Mouse (Mus musculus): ENCODE data around the gene Fam107b.

Gene Fam107b

GRCm38 (mm10) chr2:3570186-3570585 lies at the start of gene Fam107b:
TSS of gene Fam107b (plus strand) at chr2:3570488.
- in situ Hi-C loops (cut with MboI): no loop called here

DNA sequence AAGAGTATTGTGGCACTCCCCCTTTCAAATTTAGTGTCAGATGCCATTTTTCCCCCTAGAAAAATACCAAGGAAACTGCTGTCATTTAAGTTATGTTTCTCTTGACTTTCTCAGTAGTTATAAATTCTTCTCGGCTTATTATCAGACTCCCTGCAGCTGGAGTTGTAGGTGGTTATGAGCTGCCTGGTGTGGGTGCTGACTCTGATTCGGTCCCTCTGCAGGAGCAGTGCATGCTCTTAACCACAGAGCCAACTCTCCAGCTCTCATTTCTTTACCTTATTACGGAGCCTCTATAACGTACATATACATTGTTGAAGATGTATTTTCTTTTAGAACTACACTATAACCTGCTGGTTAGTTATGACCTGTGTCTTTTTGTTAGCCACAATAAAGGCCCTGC lies 47.7 kb upstream of the Fam107b start:
- in situ Hi-C loops (cut with MboI): no loop called here

- in situ Hi-C loops (cut with MboI): loop anchor here (25.0 kb wide), 1 partner anchor 261 kb away; no protein-coding TSS in a partner anchor
These were observed 44.0 kb upstream of the Fam107b start for GRCm38 (mm10) chr2:3526288-3526687.

DNA sequence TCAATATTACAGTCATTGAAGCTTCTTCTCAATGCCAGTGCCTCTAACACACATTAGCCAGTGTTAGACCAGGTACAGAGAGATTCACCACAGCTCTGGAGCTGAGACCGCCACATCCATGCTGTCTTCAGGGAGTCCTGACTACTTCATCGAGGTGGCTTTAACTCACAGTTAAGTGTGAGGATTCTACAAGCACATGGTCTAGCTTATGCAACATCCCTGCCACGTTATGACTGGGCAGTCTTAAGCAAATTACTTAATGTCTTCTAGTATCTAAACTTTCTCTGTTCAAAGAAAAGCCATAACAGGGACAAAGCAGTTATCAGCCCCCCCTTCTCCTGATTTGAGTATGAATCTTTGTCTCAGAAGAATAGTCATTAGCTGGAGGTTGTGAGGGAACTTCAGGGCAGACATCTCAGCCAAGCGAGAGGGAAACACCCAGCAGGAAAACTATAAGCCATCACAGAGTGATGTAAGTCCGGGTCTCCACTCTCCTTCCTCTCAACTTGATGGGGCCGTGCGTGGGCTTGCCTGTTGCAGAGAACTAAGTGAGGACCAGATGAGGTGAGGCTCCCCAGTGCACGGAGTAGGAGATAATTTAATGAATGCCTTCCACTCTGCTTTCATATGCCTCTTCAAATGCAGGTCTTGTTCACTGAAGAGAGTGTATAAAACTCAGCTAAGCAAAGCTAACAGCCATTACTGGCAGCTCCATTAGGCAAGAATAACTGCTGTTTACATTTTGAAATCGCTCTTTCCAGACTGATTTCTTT lies 28.8 kb upstream of the Fam107b start:
- in situ Hi-C loops (cut with MboI): loop anchor here (25.0 kb wide), 1 partner anchor 246 kb away; no protein-coding TSS in a partner anchor

GRCm38 (mm10) chr2:3546055-3546454 lies 24.2 kb upstream of the Fam107b start:
- in situ Hi-C loops (cut with MboI): loop anchor here (25.0 kb wide), 1 partner anchor 241 kb away; no protein-coding TSS in a partner anchor

DNA sequence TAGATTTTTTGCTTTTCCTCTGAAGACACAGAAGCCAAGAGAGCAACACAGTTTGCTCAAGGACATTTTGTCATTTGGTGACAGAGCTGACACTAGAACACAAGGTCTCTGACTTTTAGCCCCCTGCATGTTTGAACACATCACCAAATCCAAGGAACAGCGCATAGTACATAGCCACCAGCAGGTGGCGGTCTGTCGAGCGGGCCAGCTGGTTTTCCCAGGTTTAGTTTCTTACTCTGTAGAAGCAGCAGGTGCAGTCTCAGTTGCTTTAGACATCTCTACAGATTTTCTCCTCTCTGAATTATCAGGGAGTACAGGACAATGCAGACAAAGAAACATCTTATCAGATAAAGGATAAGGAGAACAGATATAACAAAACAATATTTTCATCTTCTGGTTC lies 23.7 kb upstream of the Fam107b start:
- in situ Hi-C loops (cut with MboI): loop anchor here (25.0 kb wide), 1 partner anchor 241 kb away; no protein-coding TSS in a partner anchor

DNA sequence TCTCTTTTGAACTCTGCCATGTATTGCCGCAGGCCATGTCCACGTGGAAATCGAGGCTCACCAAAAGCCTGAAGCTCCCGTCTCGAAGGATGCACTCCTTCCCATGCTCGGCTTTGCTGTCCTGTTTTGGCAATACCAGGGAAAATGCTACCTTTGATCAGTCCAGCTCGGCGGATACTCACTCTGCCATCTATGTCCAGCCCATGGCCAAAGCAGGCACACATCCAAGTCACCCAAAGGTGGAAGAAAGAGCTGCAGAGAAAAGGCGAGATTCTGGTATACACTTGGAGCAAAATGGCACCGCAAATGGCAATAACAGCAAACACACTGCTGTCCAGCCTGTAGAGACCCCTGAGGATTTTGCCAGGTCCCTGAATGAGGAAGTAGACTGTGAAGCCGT lies 318 bp downstream of the Fam107b start:
- in situ Hi-C loops (cut with MboI): no loop called here

GRCm38 (mm10) chr2:3573883-3574282 lies 3.6 kb downstream of the Fam107b start:
- in situ Hi-C loops (cut with MboI): no loop called here

DNA sequence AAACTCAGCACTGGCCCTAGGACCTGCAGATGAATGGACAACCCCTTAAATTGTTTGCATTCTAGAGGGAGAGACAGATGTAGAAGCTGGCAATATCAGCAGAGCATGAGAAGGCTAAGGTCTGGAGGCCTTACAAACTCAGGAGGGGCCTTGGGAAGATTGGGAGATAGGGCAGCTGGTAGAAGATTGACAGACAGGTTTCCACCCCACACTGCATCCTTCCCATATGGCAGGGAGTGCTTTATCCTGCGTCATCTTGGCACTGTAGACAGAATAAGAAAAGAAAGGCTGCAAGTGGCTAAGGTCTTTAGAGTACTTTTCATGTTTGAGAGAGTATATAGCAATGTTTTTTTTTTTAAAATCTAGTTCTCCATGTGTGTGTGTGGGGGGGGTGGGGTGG lies 4.9 kb downstream of the Fam107b start:
- in situ Hi-C loops (cut with MboI): no loop called here

DNA sequence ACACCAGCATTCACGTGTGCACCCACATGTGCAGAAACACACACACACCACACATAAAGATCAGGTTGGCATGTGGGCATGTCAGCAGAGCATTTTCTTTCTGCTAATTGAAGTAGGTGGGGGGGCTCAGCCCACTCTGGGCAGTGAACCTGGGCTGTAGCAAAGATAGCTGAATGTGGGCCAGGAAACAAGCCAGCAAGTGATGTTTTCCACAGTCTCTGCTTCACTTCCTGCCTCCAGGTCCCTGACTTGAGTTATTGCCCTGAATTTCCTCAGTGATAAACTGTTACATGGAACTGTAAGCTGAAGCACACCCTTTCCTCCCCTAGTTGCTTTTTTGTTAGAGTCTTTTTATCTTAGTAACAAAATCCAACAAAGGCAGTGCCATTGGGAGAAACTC lies 6.1 kb downstream of the Fam107b start:
- in situ Hi-C loops (cut with MboI): no loop called here

DNA sequence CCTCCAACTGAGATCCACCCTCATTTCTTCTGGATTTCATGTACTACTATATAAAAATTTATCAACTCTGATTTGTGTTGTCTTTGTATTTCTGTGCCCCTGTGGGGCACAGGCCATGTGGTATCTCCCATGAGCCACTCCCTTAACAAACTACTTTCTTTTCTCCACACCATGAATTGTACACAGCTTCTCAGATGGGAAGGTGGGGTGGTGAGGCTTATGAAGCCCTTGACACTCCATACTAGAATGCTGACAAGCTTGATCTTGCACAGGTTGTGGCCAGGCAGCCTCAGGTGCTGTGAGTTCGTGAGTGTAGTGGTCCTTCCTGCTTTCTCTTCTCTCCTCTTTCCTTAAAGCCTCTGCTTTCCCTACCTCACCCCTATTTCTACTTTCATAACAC lies 6.9 kb downstream of the Fam107b start:
- in situ Hi-C loops (cut with MboI): no loop called here

DNA sequence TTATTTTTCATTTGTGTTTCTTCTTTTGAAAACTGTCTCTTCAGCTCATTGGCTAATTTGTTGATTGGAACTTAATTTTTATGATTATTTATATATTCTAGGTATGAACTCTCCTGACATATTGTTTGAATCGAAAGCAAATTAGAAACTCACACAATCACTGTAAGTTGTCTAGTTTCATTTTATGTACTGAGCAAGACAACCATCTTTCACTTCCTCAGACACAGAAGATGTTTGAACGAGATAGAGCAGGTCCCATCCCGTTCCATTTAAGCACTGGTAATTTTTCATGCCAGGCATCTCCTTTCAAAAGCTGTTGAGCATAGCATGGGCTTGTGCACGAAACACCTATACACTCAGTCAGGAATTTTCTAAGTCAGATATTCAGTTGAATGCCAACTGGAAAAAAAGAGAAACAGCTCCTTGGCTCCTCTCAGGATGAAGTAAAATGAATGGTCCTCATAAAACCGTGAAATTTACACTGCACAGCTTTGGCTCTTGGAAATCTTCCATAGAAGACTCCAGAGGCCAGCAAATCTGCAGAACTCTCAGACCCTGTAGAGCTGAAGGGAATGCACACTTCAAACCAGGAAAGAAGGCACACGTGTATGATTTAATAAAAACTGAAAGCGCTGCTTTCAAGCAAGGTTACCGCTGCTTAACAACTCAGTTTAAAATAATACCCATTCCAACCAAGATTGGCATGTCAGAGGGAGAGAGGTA lies 8.1 kb downstream of the Fam107b start:
- in situ Hi-C loops (cut with MboI): no loop called here

- in situ Hi-C loops (cut with MboI): no loop called here
These were observed 9.1 kb downstream of the Fam107b start for GRCm38 (mm10) chr2:3579316-3579902.

DNA sequence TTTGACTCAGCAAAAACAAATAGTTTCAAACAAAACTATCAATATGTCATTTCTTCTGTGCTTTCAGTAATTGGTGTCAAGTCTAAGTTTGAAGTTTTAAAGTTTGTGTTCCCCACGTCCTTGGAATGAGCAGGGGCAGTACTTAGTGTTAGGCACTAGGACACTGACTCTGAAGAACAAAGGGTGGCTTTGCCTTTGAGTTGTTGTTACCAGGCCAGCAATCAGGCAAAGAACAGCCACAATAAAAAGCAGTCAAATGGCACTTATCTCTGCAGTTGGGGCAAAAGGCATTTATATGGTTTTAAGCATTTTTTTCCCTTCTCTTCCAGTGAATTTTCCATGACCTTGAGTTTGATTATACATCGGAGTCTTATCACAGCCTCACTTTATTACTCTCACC lies 12.5 kb downstream of the Fam107b start:
- in situ Hi-C loops (cut with MboI): no loop called here

- in situ Hi-C loops (cut with MboI): no loop called here
These were observed 15.0 kb downstream of the Fam107b start for GRCm38 (mm10) chr2:3585231-3585783.

DNA sequence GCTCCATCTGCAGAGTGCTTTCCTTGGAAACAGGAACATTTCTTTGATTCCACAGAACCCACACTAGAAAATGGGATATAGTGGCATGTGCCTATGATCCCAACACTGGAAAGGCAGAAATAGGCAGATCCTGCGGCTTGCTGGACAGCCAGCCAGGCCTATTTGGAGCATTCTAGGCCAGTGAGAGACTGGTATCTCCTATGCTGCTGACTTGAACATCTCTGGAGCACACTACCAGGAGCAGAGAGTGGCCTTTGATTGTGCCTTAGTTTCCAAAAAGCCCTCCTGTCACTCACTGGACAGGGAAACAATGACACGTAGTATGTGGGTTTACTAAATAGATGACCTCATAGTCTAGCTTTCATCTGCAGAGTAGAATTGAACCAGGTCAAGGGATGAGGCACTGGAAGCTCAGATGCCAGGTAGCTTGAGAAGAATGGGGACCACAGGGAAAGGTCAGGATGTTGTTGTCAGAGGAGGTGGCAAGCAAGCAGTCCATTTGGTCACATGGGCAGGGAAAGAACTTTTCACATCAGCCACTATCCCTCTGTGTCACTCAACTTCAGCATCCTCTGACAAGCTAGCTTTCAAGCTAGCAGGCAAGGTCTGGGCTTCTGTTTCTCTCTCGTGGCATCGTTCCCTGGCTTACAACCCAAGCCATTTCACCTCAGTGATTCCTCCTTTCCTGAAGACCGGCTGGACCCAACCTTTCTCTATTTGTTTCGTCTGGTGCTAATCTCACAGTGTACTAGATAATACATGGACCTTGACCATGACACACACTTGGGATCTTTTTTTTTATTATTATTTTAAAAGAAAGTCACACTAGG lies 20.0 kb downstream of the Fam107b start:
- in situ Hi-C loops (cut with MboI): no loop called here

DNA sequence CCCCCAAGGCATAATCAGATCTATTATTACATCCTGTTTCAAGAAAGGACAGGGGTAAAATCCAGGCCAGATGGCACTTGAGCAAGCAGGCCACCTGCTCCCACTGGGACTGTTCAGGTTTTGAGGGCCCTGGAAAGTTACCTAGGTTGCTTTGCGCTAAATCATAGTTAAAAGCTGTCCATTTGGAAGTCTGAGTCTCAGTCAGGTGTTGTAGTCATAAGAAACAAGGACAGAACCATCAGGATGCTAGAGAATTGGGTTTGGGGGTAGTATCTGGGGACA lies 20.6 kb downstream of the Fam107b start:
- in situ Hi-C loops (cut with MboI): no loop called here

DNA sequence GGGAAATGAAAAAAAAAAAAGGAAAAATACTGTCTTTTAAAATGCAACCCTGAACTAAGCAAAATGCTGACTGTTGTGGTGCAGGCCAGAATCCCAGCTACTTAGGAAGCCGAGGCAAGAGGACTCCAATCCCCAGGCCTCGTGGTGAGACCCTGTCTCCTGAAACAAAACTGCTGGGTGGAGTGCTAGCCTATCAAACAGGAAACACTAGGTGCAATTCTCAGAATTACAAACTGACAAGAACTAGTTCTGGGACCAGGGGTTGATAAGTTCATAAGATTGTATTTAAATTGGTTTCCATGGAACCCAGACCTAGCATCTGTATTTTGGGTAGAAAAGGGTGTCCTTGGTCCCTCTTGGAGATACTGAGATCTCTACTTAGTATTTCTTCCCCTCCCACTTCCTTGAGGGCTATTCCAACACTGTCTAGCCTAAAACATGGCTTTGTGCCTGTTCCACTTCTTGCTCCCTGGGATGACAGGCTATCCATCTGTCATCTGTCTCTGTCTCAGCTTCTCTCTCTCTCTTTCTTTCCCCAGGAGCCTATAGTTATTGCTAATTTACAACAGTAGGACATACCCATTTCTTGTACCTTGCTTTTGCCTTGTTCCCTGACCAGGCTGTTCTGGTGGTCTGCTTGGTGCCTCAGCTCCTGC lies 24.5 kb downstream of the Fam107b start:
- in situ Hi-C loops (cut with MboI): no loop called here

DNA sequence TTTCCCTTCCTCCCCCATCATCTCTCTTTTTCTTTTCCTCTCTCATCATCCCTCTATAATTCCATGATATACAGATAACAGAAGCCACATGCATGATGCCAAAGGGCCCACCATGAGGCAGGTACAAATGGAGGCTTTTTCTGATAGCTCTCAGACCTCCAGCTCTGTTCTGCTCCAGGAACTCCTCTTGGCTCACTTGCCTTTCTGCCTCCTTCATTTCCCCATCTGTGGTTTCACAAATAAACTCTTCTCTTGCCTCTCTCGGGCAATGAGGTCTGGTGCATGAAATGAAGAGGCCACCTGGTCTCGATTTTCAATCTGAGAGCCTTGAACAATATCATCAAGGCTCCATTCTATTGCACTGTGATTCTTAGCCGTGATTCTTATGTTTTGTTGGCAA lies 30.1 kb downstream of the Fam107b start:
- in situ Hi-C loops (cut with MboI): no loop called here

DNA sequence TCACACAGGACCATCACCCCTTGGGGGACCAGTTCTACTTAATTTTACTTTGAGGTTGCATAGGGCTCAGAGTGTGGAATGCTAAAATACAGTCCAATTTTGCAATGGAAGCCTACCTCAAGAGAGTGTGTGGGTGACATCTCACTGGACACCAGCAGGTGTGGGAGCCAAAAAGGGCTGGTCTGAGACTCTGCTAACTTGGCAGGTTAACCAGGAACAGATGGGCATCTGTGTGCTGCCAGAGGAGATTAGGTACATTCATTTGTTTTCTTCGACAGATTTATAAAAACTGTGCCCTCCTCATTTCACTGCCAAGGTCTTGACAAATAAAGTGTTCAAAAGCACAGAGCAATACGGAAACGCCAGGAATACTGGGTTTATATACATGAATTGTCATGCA lies 32.3 kb downstream of the Fam107b start:
- in situ Hi-C loops (cut with MboI): no loop called here

DNA sequence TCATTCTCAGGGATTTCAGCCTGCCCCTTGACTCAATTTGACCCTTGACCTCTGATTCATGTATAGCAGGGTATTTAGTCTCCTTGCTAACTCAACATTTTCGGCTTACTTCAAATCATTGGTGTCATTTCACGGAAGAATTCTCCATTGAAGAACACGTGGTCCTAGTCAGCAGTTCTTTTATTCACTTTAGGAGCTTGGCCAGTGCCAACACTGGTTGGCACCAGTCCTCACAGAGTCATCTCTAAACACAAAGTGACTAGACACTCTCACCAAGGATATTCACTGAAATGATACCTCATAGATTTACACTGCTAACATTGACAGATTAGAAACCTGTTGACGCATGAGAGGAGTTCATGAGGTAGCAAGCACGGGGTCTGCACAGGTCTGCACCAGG lies 32.9 kb downstream of the Fam107b start:
- in situ Hi-C loops (cut with MboI): no loop called here
